Mouse (Mus musculus) regulatory T cell (primary cell): Measurements from ENCODE around the gene Cdc26.

Experiments used
- in situ Hi-C: fragments of 300-600 bp; cut with MboI, MseI; formaldehyde crosslinking; loops from one replicate; pipeline ENCODE4 v1.15.1; 2025; ENCODE audit warnings: high pct_unique_total_duplicates

Gene Cdc26

GRCm38 (mm10) chr4:62406133-62406532, 2.3 kb downstream of the Cdc26 start:
- in situ Hi-C loops = loop anchor here (5.0 kb wide), 1 partner anchor 44 kb away; the partner anchor contains the start of genes Fkbp15 and Slc31a1

GRCm38 (mm10) chr4:62398956-62399355, 9.5 kb downstream of the Cdc26 start:
- in situ Hi-C loops = no loop called here

GRCm38 (mm10) chr4:62397616-62398365, 10.7 kb downstream of the Cdc26 start:
- in situ Hi-C loops = no loop called here

- in situ Hi-C loops = no loop called here
Observed at GRCm38 (mm10) chr4:62395806-62396205, 12.6 kb downstream of the Cdc26 start.

- in situ Hi-C loops = no loop called here
Observed at GRCm38 (mm10) chr4:62393459-62393858, 15.0 kb downstream of the Cdc26 start.

- in situ Hi-C loops = no loop called here
Observed at GRCm38 (mm10) chr4:62391892-62392291, 16.6 kb downstream of the Cdc26 start.

- in situ Hi-C loops = no loop called here
Observed at GRCm38 (mm10) chr4:62389592-62390512, 18.6 kb downstream of the Cdc26 start.

GRCm38 (mm10) chr4:62385439-62385838, 23.0 kb downstream of the Cdc26 start:
- in situ Hi-C loops = no loop called here

- in situ Hi-C loops = no loop called here
Observed at GRCm38 (mm10) chr4:62384159-62384558, 24.3 kb downstream of the Cdc26 start.

GRCm38 (mm10) chr4:62383752-62384151, 24.7 kb downstream of the Cdc26 start:
- in situ Hi-C loops = no loop called here

GRCm38 (mm10) chr4:62383207-62383606, 25.2 kb downstream of the Cdc26 start:
- in situ Hi-C loops = no loop called here

GRCm38 (mm10) chr4:62379724-62380381, 28.6 kb downstream of the Cdc26 start:
- in situ Hi-C loops = no loop called here

- in situ Hi-C loops = no loop called here
Observed at GRCm38 (mm10) chr4:62376123-62376522, 32.3 kb downstream of the Cdc26 start.

GRCm38 (mm10) chr4:62374342-62374741, 34.1 kb downstream of the Cdc26 start:
- in situ Hi-C loops = loop anchor here (25.0 kb wide), 1 partner anchor 1188 kb away; the partner anchor contains the start of gene Tmem268

GRCm38 (mm10) chr4:62373668-62374067, 34.8 kb downstream of the Cdc26 start:
- in situ Hi-C loops = loop anchor here (25.0 kb wide), 1 partner anchor 1189 kb away; the partner anchor contains the start of gene Tmem268

- in situ Hi-C loops = loop anchor here (25.0 kb wide), 1 partner anchor 1189 kb away; the partner anchor contains the start of gene Tmem268
Observed at GRCm38 (mm10) chr4:62372818-62373520, 35.5 kb downstream of the Cdc26 start.

- in situ Hi-C loops = loop anchor here (25.0 kb wide), 1 partner anchor 1190 kb away; the partner anchor contains the start of gene Tmem268
Observed at GRCm38 (mm10) chr4:62372410-62372809, 36.0 kb downstream of the Cdc26 start.

- in situ Hi-C loops = loop anchor here (10.0 to 25.0 kb wide), 2 partner anchors 1193 to 1296 kb away; partner anchors contain the start of genes Gm11214 and Tmem268
Observed at GRCm38 (mm10) chr4:62369091-62369490, 39.4 kb downstream of the Cdc26 start.

GRCm38 (mm10) chr4:62367586-62367985, 40.9 kb downstream of the Cdc26 start:
- in situ Hi-C loops = loop anchor here (10.0 to 25.0 kb wide), 2 partner anchors 1195 to 1297 kb away; partner anchors contain the start of genes Gm11214 and Tmem268

GRCm38 (mm10) chr4:62366291-62366690, 42.2 kb downstream of the Cdc26 start:
- in situ Hi-C loops = loop anchor here (10.0 to 25.0 kb wide), 2 partner anchors 1196 to 1299 kb away; partner anchors contain the start of genes Gm11214 and Tmem268
